Mouse (Mus musculus) G1E (cell line): ENCODE measurements around the gene Sik3.

ENCODE experiments used
- CTCF ChIP-seq: IDR thresholded peaks from 2 replicates; pipeline ENCODE4 v1.5.1; 2012; ENCODE audit warnings: low read depth, low read length, inconsistent platforms, mixed read lengths
- POLR2AphosphoS5 ChIP-seq: IDR thresholded peaks from 2 replicates; pipeline ENCODE4 v1.6.1; 2012; ENCODE audit warnings: low read depth, low read length, inconsistent platforms; ENCODE audit not compliant: insufficient replicate concordance

DNA sequence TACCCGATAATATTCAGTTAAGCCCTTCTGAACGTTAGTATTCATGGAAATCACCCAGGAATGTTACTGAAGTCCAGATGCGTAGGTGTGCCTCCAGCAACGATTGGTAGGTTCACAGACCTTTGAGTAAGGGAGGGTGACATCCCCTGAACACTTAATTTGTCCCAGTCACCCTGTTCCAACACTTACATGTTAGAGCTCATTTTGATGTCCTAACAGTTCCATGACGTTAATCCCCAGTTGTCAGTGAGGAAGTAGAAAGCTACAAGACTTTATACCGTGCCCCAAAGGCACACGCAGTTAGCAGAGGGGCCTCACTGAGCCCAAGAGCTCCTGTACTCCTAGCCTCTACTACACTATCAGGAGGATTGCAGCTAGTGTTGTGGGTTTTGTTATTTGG is 36.9 kb downstream of the Sik3 start:
- TF ChIP-seq CTCF = no peak
- TF ChIP-seq POLR2AphosphoS5 = no peak
